Mouse (Mus musculus) heart, embryonic 16.5 days (tissue): ENCODE measurements around the gene Cntnap4. TPM values are rescaled to one million over a fixed set of nuclear protein-coding genes. Genes with fewer than 3 reads are reported as not detected.

Experiments used
- ATAC-seq: fragments of 200-750 bp; cut with Nextera tagmentation; replicated peaks from 2 replicates; pipeline ENCODE4 v1.8.0; 2017; ENCODE audit warnings: moderate number of reproducible peaks; ENCODE audit not compliant: insufficient read depth, low FRiP score; ENCODE audit errors: extremely low read depth
- H3K27ac ChIP-seq: fragments of 300-500 bp; sonication (generic); 2 replicates; pipeline ENCODE4 v1.5.1; 2014; ENCODE audit warnings: mild to moderate bottlenecking, low read length, control low read depth, moderate library complexity
- H3K27me3 ChIP-seq: fragments of 300-500 bp; sonication (generic); 2 replicates; pipeline ENCODE4 v1.6.1; 2014; ENCODE audit warnings: low read length, mixed read lengths; ENCODE audit not compliant: control insufficient read depth, insufficient read depth
- H3K36me3 ChIP-seq: fragments of 300-500 bp; sonication (generic); 2 replicates; pipeline ENCODE4 v1.6.1; 2014; ENCODE audit not compliant: control insufficient read depth, insufficient read depth
- H3K4me1 ChIP-seq: fragments of 300-500 bp; sonication (generic); 2 replicates; pipeline ENCODE4 v1.6.1; 2014; ENCODE audit warnings: low read length, mixed read lengths; ENCODE audit not compliant: control insufficient read depth, insufficient read depth
- H3K4me2 ChIP-seq: fragments of 300-500 bp; sonication (generic); 2 replicates; pipeline ENCODE4 v1.6.1; 2014; ENCODE audit warnings: low read depth, mild to moderate bottlenecking, control low read depth, low read length
- H3K4me3 ChIP-seq: fragments of 300-500 bp; sonication (generic); 2 replicates; pipeline ENCODE4 v1.5.1; 2014; ENCODE audit warnings: mild to moderate bottlenecking, control low read depth, low read length
- H3K9ac ChIP-seq: fragments of 300-500 bp; sonication (generic); 2 replicates; pipeline ENCODE4 v1.6.1; 2014; ENCODE audit warnings: low read length, control low read depth
- H3K9me3 ChIP-seq: fragments of 300-500 bp; sonication (generic); replicated peaks from 2 replicates; pipeline ENCODE4 v1.6.1; 2016; ENCODE audit warnings: low read length; ENCODE audit not compliant: control insufficient read depth
- WGBS: fragments of 180-500 bp; shearing (Covaris S2); extraction: QIAGEN DNeasy Blood & Tissue Kit; methylation state at CpG from one replicate; pipeline ENCODE4 v1.1.7; 2014; 5-methylcytosine and 5-hydroxymethylcytosine counted together
- polyA plus RNA-seq: library from polyadenylated mRNA; unstranded; fragments of >200 nt; fragmentation: Nextera tagmentation; extraction: Ambion mirVana; gene quantifications from 2 replicates; pipeline ENCODE4 v1.2.1, GENCODE M21; 2015

Cntnap4 gene
- polyA plus RNA-seq, 1 experiment from 2014 or later: 0.08 TPM

- Histone ChIP-seq H3K4me2 (no peak overlapping the region), H3K4me3 (no peak overlapping the region), H3K36me3 (no peaks in the 10 kb centered on the region), H3K4me1 (no peaks in the 10 kb centered on the region), H3K27me3 (no peaks in the 10 kb centered on the region), H3K9ac (no peak overlapping the region), H3K9me3 (no peaks in the 10 kb centered on the region), H3K27ac (no peak overlapping the region)
- no peak for ATAC-seq
- WGBS: 24% methylated on average over 1 of the region's 1 CpGs
These were observed 104.8 kb downstream of the Cntnap4 start for GRCm38 (mm10) chr8:112674671-112675070.

GRCm38 (mm10) chr8:112681757-112682156, 111.9 kb downstream of the Cntnap4 start:
- no peaks in the 10 kb centered on the region for H3K36me3 ChIP-seq
- no peak overlapping the region for H3K4me2 ChIP-seq
- 83% methylated on average over 9 of the region's 9 CpGs for WGBS
- no peaks in the 10 kb centered on the region; the same call in 1 of the 2 replicates for H3K9me3 ChIP-seq
- no peaks in the 10 kb centered on the region for H3K27me3 ChIP-seq
- no peak overlapping the region for H3K9ac ChIP-seq
- H3K4me3 ChIP-seq: no peak overlapping the region
- no peak for ATAC-seq
- no peak overlapping the region for H3K27ac ChIP-seq
- no peaks in the 10 kb centered on the region for H3K4me1 ChIP-seq

GRCm38 (mm10) chr8:112695708-112696107, 125.9 kb downstream of the Cntnap4 start:
- H3K4me2 ChIP-seq: no peak overlapping the region
- no peak overlapping the region for H3K4me3 ChIP-seq
- no peak for ATAC-seq
- no peak overlapping the region for H3K27ac ChIP-seq
- H3K36me3 ChIP-seq: no peaks in the 10 kb centered on the region
- no peaks in the 10 kb centered on the region for H3K27me3 ChIP-seq
- no peak overlapping the region for H3K9ac ChIP-seq
- no peaks in the 10 kb centered on the region for H3K4me1 ChIP-seq
- H3K9me3 ChIP-seq: no peaks in the 10 kb centered on the region

- WGBS: 68% methylated on average over 3 of the region's 3 CpGs
- no peaks in the 10 kb centered on the region for H3K9me3 ChIP-seq
- H3K36me3 ChIP-seq: no peaks in the 10 kb centered on the region
- no peak overlapping the region for H3K27ac ChIP-seq
- H3K4me2 ChIP-seq: no peak overlapping the region
- H3K4me1 ChIP-seq: no peaks in the 10 kb centered on the region
- H3K9ac ChIP-seq: no peak overlapping the region
- no peak for ATAC-seq
- H3K27me3 ChIP-seq: no peaks in the 10 kb centered on the region
- H3K4me3 ChIP-seq: no peak overlapping the region
These were observed 128.3 kb downstream of the Cntnap4 start for GRCm38 (mm10) chr8:112698141-112698540.

GRCm38 (mm10) chr8:112716982-112717381, 147.1 kb downstream of the Cntnap4 start:
- no peak overlapping the region for H3K4me2 ChIP-seq
- no peaks in the 10 kb centered on the region for H3K36me3 ChIP-seq
- no peak for ATAC-seq
- H3K4me1 ChIP-seq: no peaks in the 10 kb centered on the region
- H3K27ac ChIP-seq: no peak overlapping the region
- H3K9me3 ChIP-seq: no peaks in the 10 kb centered on the region
- H3K27me3 ChIP-seq: no peaks in the 10 kb centered on the region
- WGBS: 49% methylated on average over 3 of the region's 3 CpGs
- no peak overlapping the region for H3K9ac ChIP-seq
- no peak overlapping the region for H3K4me3 ChIP-seq

- Histone ChIP-seq H3K27ac (no peak overlapping the region), H3K36me3 (no peaks in the 10 kb centered on the region), H3K27me3 (no peaks in the 10 kb centered on the region), H3K9me3 (no peaks in the 10 kb centered on the region), H3K9ac (no peak overlapping the region), H3K4me1 (no peaks in the 10 kb centered on the region), H3K4me3 (no peak overlapping the region), H3K4me2 (no peak overlapping the region)
- 69% methylated on average over 9 of the region's 9 CpGs for WGBS
- ATAC-seq: no peak
These were observed 155.1 kb downstream of the Cntnap4 start for GRCm38 (mm10) chr8:112724918-112725317.

- ATAC-seq: no peak
- Histone ChIP-seq H3K36me3 (no peaks in the 10 kb centered on the region), H3K4me2 (no peak overlapping the region), H3K27me3 (no peaks in the 10 kb centered on the region), H3K4me1 (no peaks in the 10 kb centered on the region), H3K9ac (no peak overlapping the region), H3K9me3 (no peaks in the 10 kb centered on the region), H3K4me3 (no peak overlapping the region), H3K27ac (no peak overlapping the region)
- 78% methylated on average over 15 of the region's 15 CpGs for WGBS
These were observed 161.0 kb downstream of the Cntnap4 start for GRCm38 (mm10) chr8:112730583-112731432.

- H3K9me3 ChIP-seq: no peaks in the 10 kb centered on the region
- H3K4me2 ChIP-seq: no peak overlapping the region
- H3K9ac ChIP-seq: no peak overlapping the region
- H3K36me3 ChIP-seq: no peaks in the 10 kb centered on the region
- no peak overlapping the region for H3K27ac ChIP-seq
- H3K4me1 ChIP-seq: no peaks in the 10 kb centered on the region
- ATAC-seq: no peak
- 68% methylated on average over 3 of the region's 3 CpGs for WGBS
- H3K4me3 ChIP-seq: no peak overlapping the region
- H3K27me3 ChIP-seq: no peaks in the 10 kb centered on the region
These were observed 165.7 kb downstream of the Cntnap4 start for GRCm38 (mm10) chr8:112735575-112735974.

- no peaks in the 10 kb centered on the region for H3K27me3 ChIP-seq
- no peak overlapping the region for H3K4me3 ChIP-seq
- H3K27ac ChIP-seq: no peak overlapping the region
- H3K36me3 ChIP-seq: no peaks in the 10 kb centered on the region
- no peaks in the 10 kb centered on the region for H3K4me1 ChIP-seq
- no peak overlapping the region for H3K9ac ChIP-seq
- no peak for ATAC-seq
- no peaks in the 10 kb centered on the region for H3K9me3 ChIP-seq
- 83% methylated on average over 4 of the region's 4 CpGs for WGBS
- no peak overlapping the region for H3K4me2 ChIP-seq
These were observed 173.5 kb downstream of the Cntnap4 start for GRCm38 (mm10) chr8:112743331-112743730.
